Mouse (Mus musculus) megakaryocyte, embryonic 14.5 days (primary cell): Measurements from ENCODE around the gene Il22ra2. TPM values are rescaled to one million over a fixed set of nuclear protein-coding genes. Genes with fewer than 3 reads are reported as not detected.
A peak's percentile ranks its signal among the peaks of the same experiment; 100 is the strongest.

Experiments
- H3K27me3 ChIP-seq: replicated peaks from 2 replicates; pipeline ENCODE3; 2012; ENCODE audit warnings: inconsistent platforms
- H3K36me3 ChIP-seq: replicated peaks from 2 replicates; pipeline ENCODE3; 2012; ENCODE audit warnings: low read length, inconsistent platforms, mixed read lengths
- H3K4me1 ChIP-seq: 2 replicates; pipeline ENCODE4 v1.6.1; 2012; ENCODE audit warnings: inconsistent platforms
- H3K4me3 ChIP-seq: replicated peaks from 2 replicates; pipeline ENCODE3; 2012; ENCODE audit warnings: moderate library complexity, mild to moderate bottlenecking, inconsistent platforms
- H3K9me3 ChIP-seq: 2 replicates; pipeline ENCODE4 v1.6.1; 2012; ENCODE audit warnings: inconsistent platforms
- FLI1 ChIP-seq: IDR thresholded peaks from 2 replicates; pipeline ENCODE4 v1.6.1; 2012; ENCODE audit warnings: low read length, inconsistent platforms, mixed read lengths
- GATA1 ChIP-seq: IDR thresholded peaks from 3 replicates; pipeline ENCODE4 v1.6.1; 2012; ENCODE audit warnings: mixed read lengths, low read length, inconsistent platforms, borderline replicate concordance
- polyA plus RNA-seq: library from polyadenylated mRNA; stranded (reverse); fragments of >175 nt; gene quantifications from 2 replicates; pipeline ENCODE4 v1.2.3, GENCODE M21; 2012; ENCODE audit warnings: low replicate concordance; ENCODE audit not compliant: insufficient read depth

Il22ra2 gene
- polyA plus RNA-seq, 1 experiment, result not detected

DNA sequence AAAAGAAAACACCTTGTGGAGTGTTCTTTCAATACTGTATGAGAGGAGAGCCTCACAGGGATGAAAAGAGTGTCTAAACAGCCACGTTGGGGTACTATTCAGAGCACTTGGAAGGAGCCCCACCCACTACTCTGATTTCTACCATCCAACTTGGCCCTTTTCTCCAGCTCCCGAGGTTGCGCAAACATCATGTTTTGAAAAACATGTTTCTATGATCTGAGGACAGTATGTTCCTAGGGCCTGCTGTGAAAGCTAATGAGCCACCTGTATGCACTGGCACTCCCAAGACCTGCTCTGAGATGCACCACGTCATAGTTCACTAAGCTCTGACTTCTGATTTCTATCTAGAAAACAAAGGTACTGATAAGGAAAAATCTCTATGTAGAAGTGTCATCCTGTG lies 6.0 kb downstream of the Il22ra2 start:
- peaks cover 3% of the 10 kb centered on the region; the same call in 1 of the 2 replicates for H3K4me1 ChIP-seq
- H3K36me3 ChIP-seq, result no peaks in the 10 kb centered on the region
- no peaks in the 10 kb centered on the region for H3K9me3 ChIP-seq
- TF ChIP-seq GATA1 (no peak), FLI1 (no peak)
- H3K27me3 ChIP-seq, result peaks cover 3% of the 10 kb centered on the region
- no peak overlapping the region for H3K4me3 ChIP-seq

DNA sequence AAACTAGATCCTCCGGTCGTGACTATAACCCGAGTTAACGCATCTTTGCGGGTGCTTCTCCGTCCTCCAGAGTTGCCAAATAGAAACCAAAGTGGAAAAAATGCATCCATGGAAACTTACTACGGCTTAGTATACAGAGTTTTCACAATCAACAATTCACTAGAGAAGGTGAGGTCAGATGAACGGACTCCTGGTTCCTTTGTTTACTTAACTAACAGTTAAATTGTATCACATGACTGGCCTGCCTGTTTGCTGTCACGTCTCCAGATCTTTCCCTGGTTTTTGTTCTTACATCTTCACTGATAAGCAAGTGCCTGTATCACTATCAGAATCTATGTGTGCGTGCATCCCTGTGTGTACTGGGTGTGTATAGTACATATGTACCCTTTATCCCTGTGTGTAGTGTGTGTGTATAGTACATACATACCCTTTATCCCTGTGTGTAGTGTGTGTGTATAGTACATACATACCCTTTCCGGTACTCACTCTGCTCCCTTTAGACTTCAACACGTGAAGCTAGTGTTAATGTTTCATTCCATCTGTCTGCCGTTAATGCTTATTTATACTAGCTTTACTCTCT lies 9.9 kb downstream of the Il22ra2 start:
- peaks cover 1% of the 10 kb centered on the region for H3K27me3 ChIP-seq
- H3K4me1 ChIP-seq, result peaks cover 8% of the 10 kb centered on the region; the same call in 1 of the 2 replicates
- H3K4me3 ChIP-seq, result no peak overlapping the region
- TF ChIP-seq FLI1, result no peak
- TF ChIP-seq GATA1, result no peak
- H3K9me3 ChIP-seq, result no peaks in the 10 kb centered on the region
- H3K36me3 ChIP-seq, result no peaks in the 10 kb centered on the region

DNA sequence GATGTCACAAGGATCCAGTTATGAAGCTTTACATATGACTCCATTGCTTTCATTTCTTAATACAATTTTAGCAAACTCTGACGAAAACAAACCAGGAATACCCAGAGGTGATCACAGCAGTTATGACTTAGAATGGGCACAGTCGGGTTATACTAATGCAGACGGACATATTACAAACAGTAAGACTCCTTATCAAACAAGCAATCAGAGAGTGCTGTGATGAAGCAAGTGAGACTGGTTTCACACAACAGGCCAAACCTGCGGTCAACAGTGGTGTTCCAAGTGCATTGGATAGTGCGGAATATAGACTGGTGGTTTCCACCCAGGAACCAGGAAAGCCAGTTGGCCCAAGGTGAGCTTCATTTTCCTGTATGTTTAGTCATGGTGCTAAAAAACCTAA lies 17.1 kb downstream of the Il22ra2 start:
- no peaks in the 10 kb centered on the region for H3K9me3 ChIP-seq
- peaks cover under 1% of the 10 kb centered on the region for H3K27me3 ChIP-seq
- 0 out of 2 replicates have a peak, but pooled peaks cover 8% of the 10 kb centered on the region for H3K4me1 ChIP-seq
- TF ChIP-seq GATA1 (no peak), FLI1 (no peak)
- H3K36me3 ChIP-seq, result no peaks in the 10 kb centered on the region
- no peak overlapping the region for H3K4me3 ChIP-seq

DNA sequence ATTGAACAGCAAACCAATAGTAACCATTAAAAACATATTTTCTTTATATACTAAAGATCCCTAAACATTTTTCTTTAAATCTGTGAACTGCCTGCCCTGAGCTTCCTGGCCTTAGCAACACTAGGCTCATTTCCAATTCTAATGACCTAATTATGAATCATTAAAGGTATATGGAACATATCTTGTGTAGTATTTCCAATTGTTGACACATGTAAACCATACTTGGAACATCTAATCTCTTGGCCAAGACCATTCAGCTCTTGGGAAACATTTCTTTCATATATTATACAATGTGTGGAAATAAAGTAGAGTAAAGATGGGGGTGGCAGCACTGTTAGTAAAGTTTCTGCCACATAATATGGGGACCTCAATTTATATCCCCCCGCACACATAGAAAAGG lies 17.8 kb downstream of the Il22ra2 start:
- H3K36me3 ChIP-seq, result no peaks in the 10 kb centered on the region
- TF ChIP-seq GATA1 (no peak), FLI1 (no peak)
- H3K27me3 ChIP-seq, result peaks cover 2% of the 10 kb centered on the region
- no peaks in the 10 kb centered on the region for H3K9me3 ChIP-seq
- no peak overlapping the region for H3K4me3 ChIP-seq
- 0 out of 2 replicates have a peak, but pooled peaks cover 8% of the 10 kb centered on the region for H3K4me1 ChIP-seq

DNA sequence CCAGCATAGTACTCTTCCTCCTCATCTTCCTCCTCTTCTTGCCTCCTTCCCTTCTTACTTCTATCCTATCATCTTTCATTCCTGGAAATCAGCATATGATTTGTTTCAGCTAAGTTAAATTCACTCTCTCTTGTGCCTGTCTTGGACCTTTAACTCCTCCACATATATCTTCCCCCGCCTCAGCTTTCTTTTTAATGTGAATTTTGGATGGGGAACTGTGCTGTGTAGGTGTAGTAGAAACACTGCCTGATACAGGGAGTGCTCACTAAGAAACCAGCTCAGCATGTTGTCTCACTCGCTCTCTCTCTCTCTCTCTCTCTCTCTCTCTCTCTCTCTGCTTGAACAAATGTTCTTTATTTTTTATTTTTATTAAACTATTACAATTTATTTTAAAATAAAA lies 23.3 kb downstream of the Il22ra2 start:
- Histone ChIP-seq H3K4me3 (no peak overlapping the region), H3K27me3 (peaks cover 2% of the 10 kb centered on the region), H3K36me3 (no peaks in the 10 kb centered on the region), H3K4me1 (0 out of 2 replicates have a peak, but pooled peaks cover 2% of the 10 kb centered on the region), H3K9me3 (peaks cover 5% of the 10 kb centered on the region)
- TF ChIP-seq FLI1, result no peak
- no peak for TF ChIP-seq GATA1

DNA sequence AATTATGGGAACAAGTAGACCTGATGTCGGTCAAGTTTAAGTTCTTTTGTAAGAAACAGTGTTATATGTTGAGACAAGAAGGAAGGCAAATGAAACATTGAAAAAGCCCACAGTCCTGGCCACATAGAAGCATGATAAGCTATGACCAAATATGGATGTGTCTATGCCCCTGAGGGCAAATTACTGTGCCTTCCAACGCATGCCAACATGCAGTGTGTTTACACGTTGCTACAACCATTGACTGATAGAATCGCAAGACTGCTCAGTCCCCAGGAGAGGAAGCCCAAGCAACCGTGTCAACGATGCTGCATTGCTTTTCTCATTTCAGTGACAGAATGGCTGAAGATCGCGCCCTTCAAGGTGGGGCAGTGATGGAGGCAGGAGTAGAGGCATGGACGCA lies 35.6 kb downstream of the Il22ra2 start:
- Histone ChIP-seq H3K27me3 (no peaks in the 10 kb centered on the region), H3K9me3 (no peaks in the 10 kb centered on the region), H3K4me3 (no peak overlapping the region), H3K36me3 (no peaks in the 10 kb centered on the region), H3K4me1 (peaks cover 6% of the 10 kb centered on the region)
- TF ChIP-seq GATA1, result no peak
- no peak for TF ChIP-seq FLI1

DNA sequence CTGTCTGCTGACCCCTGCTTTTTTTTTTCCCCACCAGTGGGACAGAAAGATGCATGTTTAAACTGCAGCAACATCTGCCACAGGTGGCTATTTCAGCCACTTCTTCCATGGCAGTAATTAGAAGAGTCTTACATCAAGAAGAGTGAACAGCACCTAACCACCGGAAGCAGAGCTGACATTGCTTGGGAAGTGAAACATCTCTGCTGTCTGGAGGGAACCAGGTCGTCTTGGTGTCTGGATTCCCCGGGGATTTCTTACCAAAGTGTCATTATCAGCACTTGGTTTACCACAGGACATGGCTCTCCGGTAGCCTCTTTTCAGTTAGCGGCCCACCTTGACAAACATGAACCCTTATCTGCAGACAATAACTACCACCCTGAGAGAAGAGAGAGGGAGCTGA lies 38.2 kb downstream of the Il22ra2 start:
- TF ChIP-seq FLI1 (no peak), GATA1 (no peak)
- H3K4me1 ChIP-seq, result peaks cover 6% of the 10 kb centered on the region
- H3K36me3 ChIP-seq, result no peaks in the 10 kb centered on the region
- no peaks in the 10 kb centered on the region for H3K9me3 ChIP-seq
- no peaks in the 10 kb centered on the region for H3K27me3 ChIP-seq
- no peak overlapping the region for H3K4me3 ChIP-seq

DNA sequence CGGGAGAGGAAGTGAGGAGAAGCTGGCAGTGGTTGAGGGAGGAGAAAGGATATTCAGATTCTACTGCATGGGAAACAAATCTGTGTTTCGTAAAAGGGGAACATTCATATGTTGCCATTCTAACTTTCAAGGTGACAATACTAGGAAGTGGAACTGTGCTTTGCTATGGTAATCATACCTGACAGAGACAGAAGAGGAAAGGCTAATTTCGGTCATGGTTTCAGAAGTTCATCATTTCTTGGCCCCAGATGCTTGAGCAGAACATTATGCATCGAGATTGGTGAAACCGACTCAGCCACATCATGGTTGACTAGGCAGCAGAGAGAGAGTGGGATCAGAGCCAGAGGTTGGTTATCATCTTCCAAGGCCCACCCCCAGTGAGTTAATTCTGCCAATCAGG lies 47.2 kb downstream of the Il22ra2 start:
- TF ChIP-seq GATA1, result no peak
- TF ChIP-seq FLI1, result no peak
- no peak overlapping the region for H3K4me3 ChIP-seq
- H3K36me3 ChIP-seq, result no peaks in the 10 kb centered on the region
- H3K9me3 ChIP-seq, result peaks cover 3% of the 10 kb centered on the region; the same call in 1 of the 2 replicates
- H3K4me1 ChIP-seq, result peaks cover 43% of the 10 kb centered on the region
- H3K27me3 ChIP-seq, result no peaks in the 10 kb centered on the region

DNA sequence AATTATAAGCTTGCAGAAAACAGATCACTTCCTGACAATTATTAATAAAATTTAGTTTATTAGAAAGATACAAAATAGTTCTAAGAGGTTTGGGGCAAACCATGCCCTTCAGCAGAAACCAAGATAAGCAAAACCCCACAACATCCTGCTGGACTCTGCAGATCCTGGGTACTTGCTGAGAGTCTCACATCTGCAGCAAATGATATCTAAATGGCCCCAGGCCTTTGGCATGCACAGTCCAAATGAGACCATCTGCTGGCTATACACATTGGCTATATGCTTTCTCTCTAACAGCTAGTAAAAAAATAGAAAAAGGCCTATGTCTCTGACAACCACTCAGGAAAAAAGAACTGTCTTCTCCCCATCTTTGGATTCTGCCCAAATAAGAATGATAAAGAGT lies 50.2 kb downstream of the Il22ra2 start:
- no peaks in the 10 kb centered on the region for H3K36me3 ChIP-seq
- 0 out of 2 replicates have a peak, but pooled peaks cover 3% of the 10 kb centered on the region for H3K9me3 ChIP-seq
- no peak overlapping the region for H3K4me3 ChIP-seq
- H3K27me3 ChIP-seq, result no peaks in the 10 kb centered on the region
- H3K4me1 ChIP-seq, result peaks cover 47% of the 10 kb centered on the region
- TF ChIP-seq FLI1 (no peak), GATA1 (peak; percentile 9; the same call in 1 of the 3 replicates)

DNA sequence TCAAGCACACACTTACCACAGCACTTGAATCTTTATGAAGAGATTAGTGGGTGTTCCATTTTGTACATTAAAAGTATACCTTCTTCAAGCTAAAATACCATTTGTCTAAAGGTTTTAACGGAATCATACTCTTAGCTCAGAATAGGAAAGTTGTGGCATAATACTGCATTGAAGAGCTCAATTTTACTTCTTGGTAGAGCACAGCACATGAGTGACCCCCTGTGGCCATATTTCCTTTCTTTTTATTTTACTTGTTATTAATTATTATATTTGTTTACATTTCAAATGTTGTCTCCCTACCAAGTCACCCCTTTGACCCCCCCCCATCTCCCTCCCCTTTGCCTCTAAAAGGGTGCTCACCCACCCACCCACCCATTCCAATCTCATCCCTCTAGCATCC lies 51.3 kb downstream of the Il22ra2 start:
- H3K27me3 ChIP-seq, result no peaks in the 10 kb centered on the region
- H3K9me3 ChIP-seq, result peaks cover 5% of the 10 kb centered on the region
- H3K36me3 ChIP-seq, result peaks cover 2% of the 10 kb centered on the region
- peaks cover 45% of the 10 kb centered on the region for H3K4me1 ChIP-seq
- H3K4me3 ChIP-seq, result no peak overlapping the region
- TF ChIP-seq GATA1 (no peak), FLI1 (no peak)

Other genes starting within 250 kb of the Il22ra2 start
- 7.1 TPM in 1 of 2 replicates, not detected in the other for gene Ifngr1, start 30.0 kb upstream of the Il22ra2 start, polyA plus RNA-seq
- 0.19 TPM in 1 of 2 replicates, not detected in the other for gene Il20ra, start 90.6 kb downstream of the Il22ra2 start, polyA plus RNA-seq
- 97.6 and 235 TPM in 2 replicates for gene Slc35d3, start 229.5 kb downstream of the Il22ra2 start, polyA plus RNA-seq